Mouse (Mus musculus): ENCODE results near the gene Cbx4.

The Cbx4 gene

DNA sequence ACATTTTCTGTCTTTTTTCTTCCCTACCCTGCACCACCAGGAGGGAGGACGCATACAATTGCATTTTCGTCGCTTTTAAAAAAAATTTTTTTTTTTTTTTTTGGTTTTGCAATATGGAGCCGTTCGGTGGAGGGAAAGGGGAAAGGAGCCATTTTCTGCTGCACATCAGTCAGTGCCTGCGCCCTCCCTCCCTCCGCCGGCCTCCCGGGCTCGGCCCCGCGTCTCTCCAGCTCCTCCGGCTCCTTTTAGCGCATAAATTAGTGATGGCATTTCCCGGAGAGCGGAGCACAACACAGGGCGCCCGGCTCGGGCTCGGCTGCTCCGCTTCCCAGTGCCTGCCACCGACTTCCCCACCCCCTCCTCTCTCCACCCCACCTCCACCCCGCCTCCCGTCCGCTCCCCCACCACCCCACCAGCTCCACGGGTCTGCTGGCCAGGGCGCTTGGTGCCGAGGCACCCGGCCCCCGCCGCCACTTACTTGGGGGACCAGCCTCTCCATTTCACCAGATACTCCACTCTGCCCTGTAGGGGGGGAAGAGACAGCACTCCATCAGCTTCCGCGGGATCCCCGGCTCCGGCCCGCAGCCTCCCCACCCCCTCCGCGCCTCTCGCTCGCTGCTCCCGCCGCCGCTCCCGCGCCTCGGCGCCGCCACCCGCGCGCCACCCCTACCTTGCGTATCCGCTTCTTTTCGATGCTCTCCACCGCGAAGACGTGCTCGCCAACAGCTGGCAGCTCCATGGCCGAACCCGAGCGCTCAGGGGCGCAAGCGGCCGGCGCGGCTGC, 550 bp downstream of the Cbx4 start:
- DNase-seq (ENCODE audit: low spot score in 2 of 2), result peak; percentile 83 to 86

DNA sequence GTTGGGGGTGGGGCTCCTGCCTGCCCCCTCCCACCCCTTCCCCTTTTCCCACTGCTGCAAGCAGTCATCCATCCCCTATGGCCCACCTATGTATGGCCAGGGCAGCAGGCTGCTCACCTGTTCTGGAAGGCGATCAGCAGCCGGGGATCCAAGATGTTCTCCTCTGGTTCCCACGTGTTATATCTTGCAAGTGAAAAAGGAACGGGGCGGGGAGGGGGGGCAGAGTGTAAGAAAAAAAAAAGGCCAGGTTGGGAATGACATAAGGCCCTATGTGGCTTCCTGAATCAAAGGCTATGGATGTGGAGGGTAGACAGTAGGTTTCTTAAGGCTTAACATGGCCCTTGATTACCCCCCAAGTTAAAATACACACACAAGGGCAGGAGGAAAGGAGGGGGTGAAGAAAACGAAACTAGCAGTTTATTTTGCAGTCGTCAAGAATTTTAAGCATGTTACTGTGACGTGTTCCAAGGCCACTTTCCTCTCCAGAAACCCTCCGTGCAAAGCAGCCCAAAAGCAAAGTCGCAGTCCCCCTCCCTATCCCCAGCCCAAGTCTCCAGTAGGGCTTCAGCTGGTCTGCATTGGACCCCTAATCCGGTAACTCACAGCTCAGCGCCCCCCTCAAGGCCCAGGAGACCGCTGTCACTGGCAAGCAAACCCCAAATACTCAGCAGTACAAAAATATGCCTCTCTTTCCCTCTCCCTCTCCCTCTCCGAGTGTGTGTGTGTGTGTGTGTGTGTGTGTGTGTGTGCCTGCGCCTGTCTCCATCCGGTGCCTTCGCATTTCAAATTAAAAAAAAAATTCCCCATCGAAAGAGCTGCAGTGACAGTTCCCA, 1.4 kb downstream of the Cbx4 start:
- peak; percentile 74 to 77 for DNase-seq (ENCODE audit: low spot score in 2 of 2)

DNA sequence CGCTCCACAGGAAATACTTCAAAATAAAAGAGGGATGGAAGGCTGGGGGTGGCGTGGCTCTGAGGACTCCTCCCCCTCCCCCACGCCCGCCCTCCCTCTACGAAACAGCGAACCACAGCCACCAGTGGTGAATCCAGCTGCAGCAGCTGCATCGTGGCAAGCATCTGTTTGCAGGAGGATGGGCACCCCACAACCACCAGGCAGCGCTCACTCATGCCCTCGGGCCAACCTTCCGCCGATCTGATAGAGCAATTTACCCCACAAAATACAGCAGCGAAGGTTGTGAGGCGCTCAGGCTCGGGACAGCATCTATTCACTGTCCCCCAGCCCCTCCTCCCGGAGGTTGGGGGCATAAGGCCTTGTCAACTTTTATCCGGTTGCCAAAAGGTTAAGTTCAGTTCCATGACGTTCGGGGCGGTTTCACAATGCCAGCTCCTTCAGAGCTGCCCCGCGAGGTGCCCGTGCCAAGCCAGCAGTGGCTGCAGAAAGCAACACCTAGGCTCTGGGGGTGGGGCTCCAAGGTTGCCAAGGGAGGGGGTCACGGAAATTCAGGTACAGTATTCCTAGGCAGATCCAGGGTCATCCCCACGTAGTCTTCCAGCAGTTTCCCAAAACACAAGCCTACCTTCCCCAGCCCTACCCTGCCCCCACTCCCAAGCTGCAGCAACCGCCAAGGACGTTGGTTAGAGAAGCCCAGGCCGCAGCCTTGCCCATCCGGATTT, 2.1 kb downstream of the Cbx4 start:
- DNase-seq (ENCODE audit: low spot score in 2 of 2), result peak; percentile 59 to 66

DNA sequence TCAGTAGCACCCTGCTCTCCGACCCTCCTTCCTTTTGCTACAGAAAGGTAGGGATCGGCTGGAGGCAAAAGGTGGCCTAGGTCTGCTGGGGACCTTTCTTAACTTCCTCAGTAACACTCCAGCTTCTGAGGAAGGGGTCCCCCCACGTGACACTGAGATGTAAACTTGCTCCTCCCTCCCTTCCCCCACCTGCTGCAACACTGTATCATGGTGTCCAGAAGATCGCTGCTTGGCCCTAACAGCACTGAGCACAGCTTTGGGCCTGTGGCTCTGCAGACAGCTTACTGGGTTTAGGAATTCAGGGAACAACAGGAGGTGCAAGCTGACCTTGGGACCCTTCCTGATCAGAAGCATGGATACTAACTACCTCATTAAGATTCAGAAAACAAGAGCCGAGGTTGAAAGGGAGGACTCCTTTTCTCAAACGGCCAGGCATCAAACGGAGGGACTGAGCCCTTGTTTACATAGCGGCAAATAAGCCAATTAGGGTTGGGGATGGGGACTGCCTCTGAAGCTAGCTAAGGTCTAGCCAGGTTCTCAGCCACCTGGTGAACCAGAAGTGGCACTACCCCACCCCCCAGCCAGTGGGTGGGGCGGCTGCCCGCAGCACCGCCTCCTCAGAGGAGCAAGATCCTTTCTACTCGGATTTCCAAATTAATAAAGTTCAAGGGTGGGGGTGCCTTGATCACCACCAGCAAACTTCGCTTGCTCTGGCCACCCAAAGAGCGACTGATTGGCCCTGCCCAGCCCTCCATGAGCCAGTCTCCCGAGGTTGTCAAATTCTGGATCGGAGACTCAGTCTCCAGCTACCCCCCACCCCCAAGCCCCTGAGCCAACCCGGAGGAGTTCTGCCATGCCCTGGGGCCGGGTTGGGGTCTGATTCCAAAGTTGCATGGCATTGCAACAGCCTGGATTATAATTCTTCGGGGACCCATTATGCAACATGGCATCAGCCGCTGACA, 3.1 kb downstream of the Cbx4 start:
- DNase-seq (ENCODE audit: low spot score in 2 of 2), result peak in 1 of 2 experiments; percentile 51

DNA sequence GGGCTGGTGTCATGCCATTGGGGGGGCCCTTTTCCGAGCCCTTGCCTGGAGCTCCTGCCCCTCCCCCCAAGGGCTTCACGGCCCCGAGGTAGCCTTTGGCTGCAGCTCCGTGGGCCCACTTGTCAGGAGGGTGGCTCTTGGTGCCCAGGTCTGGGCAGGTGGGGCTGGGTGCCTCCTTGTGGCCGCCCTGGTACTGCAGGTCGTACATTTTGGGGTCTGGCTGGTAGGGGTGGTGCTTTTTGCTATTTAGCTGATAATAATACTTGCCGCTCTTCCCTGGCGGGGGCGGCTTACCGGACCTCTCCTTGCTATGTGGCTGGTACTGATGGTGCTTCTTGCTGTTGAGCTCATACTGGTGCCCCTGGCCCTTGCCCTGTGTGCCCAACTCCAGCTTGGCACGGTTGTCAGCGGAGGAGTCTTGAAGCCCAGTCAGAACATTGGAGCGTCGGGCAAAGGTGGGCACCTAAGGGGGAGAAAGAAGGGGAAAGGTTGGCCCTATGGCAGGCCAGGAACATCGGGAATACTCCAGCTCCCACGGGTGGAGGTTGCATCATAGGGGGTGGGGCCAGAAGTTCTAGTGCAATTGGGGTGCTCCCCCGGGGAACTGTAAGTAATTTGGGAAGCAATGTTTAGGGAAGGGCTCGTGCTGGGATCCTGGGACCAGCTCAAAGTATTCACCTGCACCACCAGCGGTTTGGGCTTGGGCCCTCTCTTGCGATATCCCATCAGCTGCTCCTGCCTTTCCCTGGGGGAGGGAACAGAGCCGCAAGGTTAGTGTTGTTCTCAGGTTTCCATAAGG, 4.0 kb downstream of the Cbx4 start:
- DNase-seq (ENCODE audit: low spot score in 2 of 2), result peak; percentile 50 to 56

DNA sequence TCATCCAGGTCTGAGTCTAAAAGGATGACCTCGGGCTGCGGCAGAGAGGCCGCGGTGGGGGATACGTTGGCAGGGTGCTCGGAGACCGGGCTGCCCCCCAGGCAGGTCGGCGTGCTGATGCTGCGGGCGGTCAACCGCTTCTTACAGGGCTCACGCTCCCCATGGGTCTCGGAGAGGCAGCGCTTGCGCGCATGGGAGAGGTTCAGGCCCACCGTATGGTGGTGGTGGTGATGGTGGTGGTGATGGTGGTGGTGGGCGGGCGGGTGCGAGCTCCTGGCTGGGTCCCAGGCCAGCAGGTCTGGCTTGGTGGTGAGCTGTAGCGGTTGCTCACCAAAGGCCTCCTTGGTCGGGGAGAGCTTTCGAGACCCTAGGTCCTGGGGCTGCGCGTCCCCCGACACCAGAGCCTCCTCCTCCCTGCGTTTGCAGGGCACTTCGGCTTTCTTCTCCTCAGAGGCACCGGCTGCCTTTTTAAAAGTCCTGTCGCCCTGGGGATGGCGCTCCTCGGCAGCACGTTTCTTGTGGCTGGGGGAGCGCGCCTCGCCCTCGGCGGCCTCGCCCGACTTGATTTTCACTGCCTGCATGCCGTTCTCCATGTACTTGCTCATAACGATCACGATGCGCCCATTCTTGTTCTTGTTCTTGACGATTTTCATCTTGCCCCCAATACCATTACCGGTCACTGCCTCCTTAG, 4.7 kb downstream of the Cbx4 start:
- DNase-seq (ENCODE audit: low spot score in 2 of 2), result peak in 1 of 2 experiments; percentile 31

DNA sequence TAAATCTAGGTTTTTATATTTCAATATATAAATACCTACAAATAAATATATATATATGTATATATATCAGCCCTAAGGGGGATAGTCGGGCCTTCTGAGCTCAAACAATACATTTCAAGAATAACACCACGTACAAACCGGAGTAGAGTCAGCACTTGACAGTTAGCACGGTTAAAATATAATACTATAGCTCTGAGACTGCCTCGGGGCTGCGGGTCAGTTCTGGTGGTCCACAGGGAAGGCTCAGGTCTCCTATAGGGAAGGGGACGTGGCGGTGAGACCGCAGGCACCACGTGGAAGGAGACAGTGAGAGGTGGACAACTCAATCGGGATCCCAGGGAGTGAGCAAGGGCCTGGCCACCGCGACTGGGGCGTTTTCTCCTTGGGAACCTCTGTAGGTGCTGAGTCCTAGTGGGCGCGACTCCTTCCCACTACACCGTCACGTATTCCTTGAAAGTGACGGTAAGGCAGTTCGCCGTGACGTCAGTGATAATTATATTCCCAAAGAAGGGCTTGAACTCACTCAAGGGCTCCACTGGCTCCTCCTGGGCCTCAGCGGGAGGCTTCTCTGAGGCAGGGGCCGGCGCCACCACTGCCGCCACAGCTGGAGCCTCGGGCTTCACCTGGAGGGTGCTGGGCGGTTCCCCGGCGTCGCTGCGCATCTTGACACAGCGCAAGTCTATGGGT, 5.4 kb downstream of the Cbx4 start:
- peak in 1 of 2 experiments; percentile 28 for DNase-seq (ENCODE audit: low spot score in 2 of 2)

DNA sequence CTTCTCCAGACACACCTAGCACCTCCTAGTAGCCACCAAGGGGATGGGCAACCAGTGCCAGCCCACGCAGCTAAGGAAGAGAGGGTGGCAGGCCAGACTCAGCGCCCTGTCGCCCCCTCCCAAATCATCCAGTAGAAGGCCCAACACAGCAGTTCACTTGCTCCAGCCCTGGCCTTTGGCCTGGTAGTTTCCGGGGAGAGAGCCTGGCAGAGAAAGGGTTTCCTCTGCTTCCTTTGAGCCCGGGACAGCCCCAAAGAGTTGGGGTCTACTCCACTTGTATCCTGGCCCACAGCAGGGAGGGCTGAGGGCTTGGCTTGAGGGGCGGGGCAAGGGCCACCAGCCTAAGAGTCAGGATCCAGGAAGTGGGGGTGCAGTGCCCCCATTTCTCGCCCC, 6.6 kb downstream of the Cbx4 start:
- DNase-seq (ENCODE audit: low spot score in 2 of 2), result peak in 1 of 2 experiments; percentile 33

DNA sequence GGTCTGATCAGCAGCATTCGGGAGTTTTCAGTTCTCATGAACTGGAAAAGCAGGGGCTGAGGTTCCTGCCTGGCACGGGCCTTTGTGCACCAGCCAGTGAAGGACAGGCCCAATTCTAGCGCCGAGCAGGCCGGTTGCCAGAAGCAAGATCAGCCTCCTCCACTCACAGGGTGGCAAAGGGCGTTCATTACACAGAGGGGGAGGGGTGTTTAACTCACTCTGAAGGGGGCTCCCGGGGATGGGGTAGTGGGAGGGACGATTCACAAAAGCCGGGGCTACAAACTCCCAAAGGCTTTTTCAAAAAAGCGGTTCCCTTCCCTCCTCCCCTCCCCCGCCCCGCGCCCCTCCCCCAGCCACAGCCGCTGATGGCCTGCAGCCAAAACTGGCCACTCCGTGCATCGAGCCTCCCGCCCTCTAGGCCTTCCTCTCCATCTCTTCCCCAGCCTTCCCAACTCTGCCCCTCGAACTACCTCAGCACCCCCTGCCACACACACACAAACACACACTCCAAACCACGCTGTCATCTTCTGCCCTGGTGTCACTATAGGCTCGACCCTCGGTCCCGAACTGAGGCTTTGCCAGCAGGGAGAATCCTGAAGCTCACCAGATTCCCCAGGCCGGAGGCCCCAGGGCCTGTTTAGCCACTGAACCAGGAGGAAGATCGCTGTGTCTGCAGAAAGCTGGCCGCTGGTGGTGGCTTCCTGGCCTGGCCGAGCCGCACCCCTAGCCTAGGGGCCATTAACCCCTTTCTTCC, 7.2 kb downstream of the Cbx4 start:
- peak; percentile 86 to 87 for DNase-seq (ENCODE audit: low spot score in 2 of 2)

DNA sequence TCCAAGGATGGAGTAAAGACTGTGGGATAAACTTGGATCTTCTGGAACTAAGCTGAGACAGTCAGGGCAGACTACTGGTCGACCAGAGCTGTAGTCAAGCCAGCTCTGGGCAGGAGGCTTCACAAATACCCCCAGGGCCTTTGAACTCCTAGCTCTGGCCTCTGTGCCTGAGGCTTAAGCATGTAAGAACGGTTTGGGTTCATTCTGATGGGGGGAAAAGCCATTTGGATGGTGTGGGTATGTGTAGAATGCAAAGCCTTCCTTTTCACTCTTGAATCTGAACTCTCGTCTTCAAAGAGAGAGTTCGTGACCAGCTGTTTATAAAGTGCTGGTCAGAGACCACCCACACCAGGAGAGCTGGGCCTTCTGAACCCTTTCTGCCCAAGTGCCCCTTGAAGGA, 8.3 kb downstream of the Cbx4 start:
- DNase-seq (ENCODE audit: low spot score in 2 of 2), result no peak

DNA sequence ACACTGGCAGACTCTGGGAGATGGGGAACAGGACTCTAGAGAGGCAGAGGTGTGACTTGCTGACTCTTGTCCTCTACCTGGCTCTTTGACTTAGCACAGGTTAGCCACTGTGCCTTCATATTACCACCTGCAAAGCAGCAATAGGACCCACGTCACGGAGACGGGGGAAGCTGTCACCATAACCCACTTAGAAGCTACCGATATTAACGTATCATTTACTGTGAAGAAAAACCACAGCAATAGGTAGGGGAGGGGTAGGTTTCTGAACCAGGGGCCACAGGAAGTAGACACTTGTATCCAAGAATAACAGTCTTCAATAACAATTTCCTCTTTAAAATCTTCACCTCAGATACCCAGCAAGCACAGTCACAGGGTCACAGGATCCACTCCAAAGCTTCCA, 10.2 kb downstream of the Cbx4 start:
- no peak for DNase-seq (ENCODE audit: low spot score in 2 of 2)

DNA sequence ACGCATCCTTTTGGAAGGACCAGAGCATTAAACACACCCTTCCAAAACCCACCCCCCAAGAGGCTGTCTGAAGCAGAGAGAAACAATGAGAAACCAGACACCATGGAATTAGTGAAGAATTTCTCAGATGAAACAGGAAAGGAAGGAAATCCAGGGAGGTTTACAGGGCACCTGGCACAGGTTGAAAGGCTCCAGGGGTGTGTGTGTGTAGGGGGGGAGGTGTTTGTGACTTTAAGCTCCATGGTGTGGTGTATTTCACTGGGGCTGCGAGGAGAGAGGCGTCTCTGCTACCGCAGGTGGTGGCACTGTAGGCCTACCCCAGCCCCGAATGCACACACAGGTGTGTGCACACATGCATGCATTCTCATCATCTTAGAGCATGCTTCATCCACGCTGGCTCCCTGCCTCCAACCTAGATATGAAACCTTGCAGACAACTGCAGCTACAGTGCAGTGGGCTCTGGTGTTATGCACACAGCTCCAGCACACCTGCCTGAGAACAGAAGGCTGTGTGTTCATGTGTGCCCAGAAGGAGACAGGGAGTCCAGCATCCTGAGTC, 12.1 kb downstream of the Cbx4 start:
- DNase-seq (ENCODE audit: low spot score in 2 of 2), result no peak

DNA sequence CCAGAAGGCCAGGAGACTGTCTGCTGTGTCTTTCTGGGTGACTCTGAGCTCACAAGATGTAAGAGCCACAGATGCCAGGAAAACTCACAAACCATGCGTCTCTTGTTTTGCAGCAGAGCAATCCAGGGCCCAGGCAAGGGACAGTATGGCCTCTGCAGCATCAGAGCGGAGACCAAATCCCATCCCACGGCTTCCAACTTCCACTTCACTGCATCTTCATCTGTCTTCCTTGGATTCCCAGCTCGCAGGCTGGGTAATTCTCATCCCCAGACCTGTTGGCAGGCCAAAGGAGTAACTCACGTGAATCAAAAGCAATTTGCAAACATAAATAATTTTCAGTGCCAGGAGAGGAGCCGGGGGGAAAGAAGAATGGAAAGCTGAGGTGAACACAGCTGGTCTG, 13.0 kb downstream of the Cbx4 start:
- DNase-seq (ENCODE audit: low spot score in 2 of 2), result no peak

DNA sequence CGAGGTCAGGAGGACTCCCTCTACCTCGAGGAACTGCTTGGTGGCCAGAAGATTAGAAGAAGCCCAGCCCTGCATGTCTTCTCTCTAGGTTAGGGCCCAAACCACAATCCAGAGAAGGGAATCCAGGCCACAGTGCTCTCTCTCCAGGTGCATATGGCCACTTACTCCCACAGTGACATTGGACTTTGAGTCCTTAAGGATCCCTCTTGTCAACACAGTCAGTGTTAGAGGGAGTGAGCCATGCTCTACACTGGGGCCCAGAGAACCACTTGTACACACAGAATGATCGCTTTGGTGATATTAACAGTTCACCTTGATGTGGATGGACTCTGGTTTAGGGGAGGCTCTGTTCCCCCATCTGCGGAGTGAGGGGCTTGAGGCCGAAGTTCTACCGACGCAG, 13.8 kb downstream of the Cbx4 start:
- no peak for DNase-seq (ENCODE audit: low spot score in 2 of 2)

DNA sequence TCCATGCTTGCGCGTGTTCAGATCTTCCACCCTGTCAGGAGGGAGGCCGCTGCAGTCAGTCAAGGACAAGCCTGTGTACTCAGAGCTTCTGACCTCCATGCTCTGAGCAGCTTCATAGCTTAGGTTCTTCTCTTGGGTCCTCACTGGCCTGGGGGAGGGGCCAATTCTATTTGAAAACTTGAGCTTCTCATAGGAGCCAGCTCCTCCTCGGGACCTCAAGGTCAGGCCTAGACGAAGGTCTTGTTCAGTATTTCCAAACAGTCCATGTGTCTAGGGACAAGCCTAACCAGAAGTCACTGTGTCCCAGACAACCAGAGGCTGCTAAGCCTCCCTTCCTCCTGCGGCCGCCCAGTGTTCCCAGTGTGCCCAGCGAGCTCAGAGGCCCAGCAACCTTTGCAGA, 19.2 kb downstream of the Cbx4 start:
- peak in 1 of 2 experiments; percentile 19 for DNase-seq (ENCODE audit: low spot score in 2 of 2)

DNA sequence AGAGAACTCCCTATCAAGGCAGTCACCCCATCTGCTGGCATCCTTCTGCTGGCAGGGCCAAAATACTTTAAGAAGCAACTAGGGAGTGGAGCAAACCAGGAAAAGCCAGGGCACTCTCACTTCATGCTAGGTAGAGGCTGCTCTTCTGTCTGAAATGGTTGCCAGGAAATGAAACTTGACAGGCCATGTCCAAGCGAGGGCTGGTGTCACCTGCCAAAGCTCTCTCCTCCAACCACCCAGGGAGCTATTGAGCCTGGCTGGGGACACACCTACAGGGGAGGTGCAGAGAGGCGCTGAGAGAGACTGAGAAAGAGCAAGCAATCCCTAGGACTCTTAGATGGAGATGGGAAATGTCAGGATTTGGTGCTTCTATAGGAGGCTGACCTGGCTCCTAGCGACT, 26.8 kb downstream of the Cbx4 start:
- DNase-seq (ENCODE audit: low spot score in 2 of 2), result no peak

DNA sequence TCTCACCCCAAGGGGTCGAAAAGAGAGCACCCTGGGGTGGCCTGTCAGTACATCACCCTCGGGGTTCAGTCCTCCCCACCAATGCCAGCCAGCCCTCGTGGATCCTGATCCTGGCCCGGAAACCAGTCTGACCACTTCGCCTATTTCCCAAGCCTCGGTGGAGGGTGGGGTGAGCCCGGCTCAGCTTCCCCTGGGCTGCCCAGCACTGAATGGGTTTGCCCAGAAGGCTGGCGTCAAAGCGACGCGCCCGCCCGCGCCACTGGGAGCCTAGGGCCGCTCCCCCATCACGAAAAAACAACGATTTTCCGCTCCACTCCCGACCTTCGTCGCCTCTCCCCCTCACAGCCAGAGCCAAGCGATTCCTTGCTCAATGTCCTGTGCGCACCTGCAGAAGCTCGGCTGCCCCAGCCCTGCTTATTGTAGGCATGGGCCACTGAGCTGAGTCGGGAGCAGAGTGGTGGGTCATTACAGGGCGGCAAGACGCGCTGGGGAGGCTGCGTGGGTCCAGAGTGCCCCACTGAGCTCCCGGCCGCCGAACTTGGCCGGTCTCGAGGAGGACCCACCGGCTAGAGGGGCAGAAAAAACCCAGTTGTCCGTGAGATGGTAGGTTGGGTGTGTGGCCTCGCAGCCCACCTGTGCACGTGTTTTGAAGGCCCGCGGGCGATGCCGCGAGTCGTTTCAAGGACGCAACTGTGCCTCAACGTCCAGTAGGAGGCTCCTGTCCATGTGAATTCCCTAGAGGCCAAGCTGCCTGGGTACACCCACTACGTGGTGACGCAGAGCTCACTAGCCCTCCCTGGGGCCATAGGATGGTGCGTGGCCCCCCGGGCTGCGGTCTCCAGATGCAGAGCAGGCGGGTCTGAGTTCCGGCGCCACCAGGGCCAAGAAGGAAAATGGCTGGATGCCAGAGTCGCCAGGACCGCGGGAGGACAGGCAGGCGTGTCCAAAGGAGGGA, 27.7 kb downstream of the Cbx4 start:
- peak; percentile 40 to 49 for DNase-seq (ENCODE audit: low spot score in 2 of 2)

All from right cerebral cortex, postnatal 10 days (tissue).